Mouse (Mus musculus): ENCODE data around the gene Higd1c.

GRCm38 (mm10) chr15:100380104-100380503 lies 15.8 kb downstream of the Higd1c start:
- TF ChIP-seq POLR2A (IDR thresholded peaks at IDR 0.05; ENCODE audit: borderline replicate concordance, insufficient read depth, low read length) = no peak
- TF ChIP-seq CTCF (IDR thresholded peaks at IDR 0.05; ENCODE audit: borderline replicate concordance, insufficient read depth, low read depth, low read length) = no peak

Measured in cerebellum, adult 2 months (tissue).